Mouse (Mus musculus) liver, embryonic 14.5 days (tissue): Measurements from ENCODE around the gene Pak4.
"Not testable (repeated sequence)": the region's sequence is repeated elsewhere in the genome, so short reads cannot be mapped to it uniquely, and the experiment has no call there.

Source experiments
- CTCF ChIP-seq: IDR thresholded peaks from 2 replicates; pipeline ENCODE4 v1.5.1; 2016; ENCODE audit warnings: antibody characterized with exemption, low read depth, control low read depth
- EP300 ChIP-seq: IDR thresholded peaks from 2 replicates; pipeline ENCODE4 v1.6.1; 2016; ENCODE audit warnings: antibody characterized with exemption, low read depth

GRCm38 (mm10) chr7:28603788-28604187, 5.8 kb upstream of the Pak4 start:
- peak; percentile 28; the same call in 1 of the 2 replicates for TF ChIP-seq CTCF
- not testable (repeated sequence) for TF ChIP-seq EP300
